Mouse (Mus musculus) lung, postnatal 0 days (tissue): ENCODE measurements at regions not wholly inside any gene's neighbourhood (a gene's known extent, or its start where the extent isn't known, plus 50 kb on each side); places are given as distances from the start of the nearest gene placed in this dataset.

ENCODE experiments used
- CTCF ChIP-seq: IDR thresholded peaks from 2 replicates; pipeline ENCODE4 v1.5.1; 2016; ENCODE audit warnings: antibody characterized with exemption, mild to moderate bottlenecking
- EP300 ChIP-seq: IDR thresholded peaks from 2 replicates; pipeline ENCODE4 v1.6.1; 2016; ENCODE audit warnings: antibody characterized with exemption, mild to moderate bottlenecking, control low read depth

DNA sequence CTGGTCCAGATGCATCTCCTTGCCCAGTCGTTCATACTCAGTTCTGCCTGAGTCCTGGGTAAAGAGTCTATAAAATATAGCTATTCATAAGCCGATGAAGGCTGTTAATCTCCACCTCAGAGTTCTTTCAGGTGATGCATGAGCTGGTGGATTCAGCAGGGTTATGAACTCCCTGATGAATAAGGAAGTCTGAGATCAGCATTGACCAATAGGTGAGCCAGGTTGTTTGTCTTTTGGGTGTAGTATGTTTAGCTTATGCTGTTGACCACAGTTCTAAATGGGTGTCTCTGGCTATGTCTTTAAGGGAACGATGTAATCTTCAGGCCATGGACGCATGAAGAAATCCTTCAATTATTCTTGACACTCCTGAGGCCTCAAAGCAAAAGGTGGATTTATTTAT is 84.3 kb downstream of the Gm5426 start:
- TF ChIP-seq CTCF = no peak
- no peak for TF ChIP-seq EP300
